Mouse (Mus musculus) small intestine, adult 2 months (tissue): ENCODE data around the gene Trafd1.

Experiments used
- CTCF ChIP-seq: fragments of 200-500 bp; IDR thresholded peaks from 2 replicates; pipeline ENCODE4 v1.5.1; 2012; ENCODE audit warnings: low read depth, mild to moderate bottlenecking, control low read depth, inconsistent platforms, low read length, moderate library complexity, mixed read lengths; ENCODE audit not compliant: insufficient replicate concordance, insufficient read length; ENCODE audit errors: extremely low read depth
- POLR2A ChIP-seq: fragments of 200-500 bp; IDR thresholded peaks from 2 replicates; pipeline ENCODE4 v1.6.1; 2012; ENCODE audit warnings: low read depth, mild to moderate bottlenecking, control low read depth, inconsistent platforms, low read length, moderate library complexity

- TF ChIP-seq CTCF (no peak), POLR2A (no peak)
Measured at GRCm38 (mm10) chr5:121333976-121334375, 51.5 kb downstream of the Trafd1 start.
